Mouse (Mus musculus) gastrocnemius, postnatal 14 days (tissue): ENCODE results near the gene Mon1b. TPM values are rescaled to one million over a fixed set of nuclear protein-coding genes. Genes with fewer than 3 reads are reported as not detected.

Source experiments
- DNase-seq: peaks from one replicate; pipeline ENCODE4 v3.0.0; 2021; ENCODE audit warnings: mixed read lengths
- intact Hi-C: fragments of 180-260 bp; cut with DNase I; formaldehyde crosslinking; loops from one replicate; pipeline ENCODE4 v1.15.1; 2025; ENCODE audit warnings: low total_unique reads
- long read RNA-seq, 2 experiments: library from polyadenylated mRNA; stranded (forward); transcript quantifications; one replicate each; pipeline ENCODE4 v2.0.0; 2021
- total RNA-seq, 2 experiments: library from RNA; stranded (reverse); gene quantifications; 2 replicates each; pipeline ENCODE4 v1.2.3; 2021

Gene Mon1b
- total RNA-seq = 1 to 10 TPM; 3.1 to 3.5 TPM
- long read RNA-seq, experiment 1, full-length matches to known transcripts = 1 of 2 reads
- long read RNA-seq, experiment 1, partial matches to known transcripts = 0 of 2 reads
- long read RNA-seq, experiment 1, other reads (novel, unspliced or antisense) = 1 of 2 reads
- long read RNA-seq, experiment 2, full-length matches to known transcripts = 1 of 3 reads
- long read RNA-seq, experiment 2, partial matches to known transcripts = 0 of 3 reads
- long read RNA-seq, experiment 2, other reads (novel, unspliced or antisense) = 2 of 3 reads

GRCm38 (mm10) chr8:113634670-113635591, at the start of gene Mon1b:
TSS of gene Mon1b (plus strand) at chr8:113635587.
- DNase-seq = peak; percentile 94

GRCm38 (mm10) chr8:113598401-113598800, 37.0 kb upstream of the Mon1b start:
- intact Hi-C loops = no loop called here
- no peak for DNase-seq

More at GRCm38 (mm10) chr8:113634670-113635591, at the start of gene Mon1b:
- intact Hi-C loops = no loop called here

DNA sequence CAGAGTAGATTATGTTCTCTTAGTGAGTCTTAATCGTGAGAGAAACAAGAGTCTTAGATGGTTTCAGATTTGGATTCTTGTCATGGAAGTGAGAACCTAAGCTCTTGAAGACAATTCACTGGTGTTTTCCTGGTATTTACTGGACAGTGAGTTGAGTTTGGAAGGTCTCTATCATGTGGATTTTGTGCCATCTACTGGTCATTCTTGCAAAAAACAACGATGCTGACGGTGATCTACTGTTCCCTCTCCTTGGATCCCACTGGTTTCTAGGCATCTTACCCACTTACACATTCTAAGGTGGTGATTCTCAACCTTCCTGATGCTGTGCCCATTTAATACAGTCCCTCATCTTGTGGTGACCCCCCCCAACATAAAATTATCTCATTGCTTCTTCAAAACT, 2.8 kb upstream of the Mon1b start:
- no peak for DNase-seq
- intact Hi-C loops = no loop called here

- no peak for DNase-seq
- intact Hi-C loops = no loop called here
Observed at GRCm38 (mm10) chr8:113634161-113634560, 1.2 kb upstream of the Mon1b start.

GRCm38 (mm10) chr8:113635592-113636279, 349 bp downstream of the Mon1b start:
- peak; percentile 89 for DNase-seq
- intact Hi-C loops = no loop called here

DNA sequence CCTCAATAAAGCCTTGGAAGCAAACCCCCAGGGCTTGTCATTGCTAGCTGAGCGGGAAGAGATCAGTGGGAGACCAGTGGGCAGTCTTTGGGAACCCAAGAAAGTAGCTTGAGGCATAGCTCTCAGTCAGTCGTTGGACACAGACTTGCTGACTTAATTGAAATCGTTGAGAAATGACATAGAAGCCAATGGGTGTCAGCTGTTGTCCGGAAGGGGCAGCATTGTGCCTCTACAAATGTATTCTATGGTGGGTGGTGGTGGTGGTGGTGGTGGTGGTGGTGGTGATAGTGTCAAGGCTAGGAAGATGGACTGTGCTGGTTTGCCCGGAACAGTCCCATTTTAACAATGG, 867 bp downstream of the Mon1b start:
- no peak for DNase-seq
- intact Hi-C loops = no loop called here

GRCm38 (mm10) chr8:113640357-113640756, 5.0 kb downstream of the Mon1b start:
- intact Hi-C loops = no loop called here
- no peak for DNase-seq

- DNase-seq = no peak
- intact Hi-C loops = no loop called here
Observed at GRCm38 (mm10) chr8:113642926-113643325, 7.5 kb downstream of the Mon1b start, which contains the start of gene Syce1l. TSS of gene Syce1l (plus strand) at chr8:113643213.

DNA sequence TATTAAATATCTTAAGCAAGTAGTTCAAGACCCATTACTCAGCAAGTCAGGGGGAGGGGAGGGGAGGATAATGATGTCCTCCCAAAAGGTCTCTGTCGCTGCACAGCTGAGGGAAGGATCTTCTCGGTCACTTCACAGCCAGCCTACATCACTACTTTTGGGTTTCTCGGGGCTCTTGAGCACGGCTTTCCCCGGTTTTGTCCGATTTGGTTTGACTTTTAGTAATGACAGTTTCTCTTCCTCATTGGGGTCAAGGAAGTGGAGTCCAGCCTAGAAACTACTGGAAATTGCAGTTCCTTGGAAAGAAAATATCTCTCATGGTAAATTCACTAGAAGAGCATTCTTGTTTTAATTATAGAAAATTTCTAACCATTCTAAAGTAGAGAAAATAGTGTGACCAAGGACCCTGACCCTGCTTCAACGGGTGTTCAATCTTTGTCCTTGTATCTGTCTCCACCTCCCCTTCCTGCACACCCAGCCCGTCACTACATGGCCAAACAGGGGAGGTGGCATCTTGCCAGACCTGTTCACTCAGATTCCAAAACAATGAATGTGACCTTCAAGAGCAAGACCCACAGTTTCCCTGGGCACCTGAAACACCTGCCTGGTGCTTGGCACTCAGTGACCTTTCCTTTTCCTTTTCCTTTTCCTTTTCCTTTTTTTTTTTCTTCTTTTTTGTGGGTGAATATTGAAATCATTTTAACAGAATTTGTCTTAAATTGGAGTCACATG, 8.3 kb downstream of the Mon1b start:
- intact Hi-C loops = no loop called here
- DNase-seq = no peak

DNA sequence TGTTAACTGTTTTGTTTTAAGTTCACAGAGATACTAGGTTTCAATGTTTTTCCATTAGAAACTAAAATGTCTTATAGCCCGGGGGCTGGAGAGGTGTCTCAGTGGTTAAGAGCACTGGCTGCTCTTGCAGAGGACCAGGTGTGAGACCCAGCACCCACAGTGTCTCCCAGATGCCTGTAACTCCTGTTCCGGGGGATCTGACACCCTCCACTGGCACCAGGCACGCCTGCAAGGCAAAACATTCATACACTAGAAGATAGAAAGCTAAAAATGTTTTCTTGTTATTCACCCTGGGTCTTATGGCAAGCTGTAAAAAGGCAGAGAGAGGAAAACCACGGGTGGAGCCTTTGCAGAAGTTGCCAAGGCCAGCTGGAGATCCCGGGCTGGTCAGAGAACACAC, 9.8 kb downstream of the Mon1b start:
- no peak for DNase-seq
- intact Hi-C loops = no loop called here

DNA sequence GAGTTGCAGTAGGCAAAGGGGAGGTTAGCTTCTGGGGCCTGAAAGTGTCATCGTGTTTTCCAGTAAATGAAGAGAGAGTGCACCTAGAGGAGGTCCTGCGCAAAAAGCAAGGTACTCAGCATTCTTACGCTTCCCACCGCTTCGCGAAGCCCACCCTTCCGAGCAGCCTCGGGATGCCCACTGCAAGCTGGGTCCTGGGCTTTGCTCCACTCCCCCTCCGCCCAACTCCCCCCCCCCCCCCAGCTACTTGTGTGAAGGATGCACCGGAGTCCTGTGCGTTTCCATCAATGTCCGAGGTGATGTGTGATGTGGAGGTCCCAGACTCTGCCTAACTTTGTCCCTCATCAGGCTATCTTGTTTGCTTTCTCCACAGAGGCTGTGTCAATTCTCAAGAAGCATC, 17.1 kb downstream of the Mon1b start:
- no peak for DNase-seq
- intact Hi-C loops = no loop called here

- intact Hi-C loops = no loop called here
Observed at GRCm38 (mm10) chr8:113653151-113653550, 17.8 kb downstream of the Mon1b start.

DNA sequence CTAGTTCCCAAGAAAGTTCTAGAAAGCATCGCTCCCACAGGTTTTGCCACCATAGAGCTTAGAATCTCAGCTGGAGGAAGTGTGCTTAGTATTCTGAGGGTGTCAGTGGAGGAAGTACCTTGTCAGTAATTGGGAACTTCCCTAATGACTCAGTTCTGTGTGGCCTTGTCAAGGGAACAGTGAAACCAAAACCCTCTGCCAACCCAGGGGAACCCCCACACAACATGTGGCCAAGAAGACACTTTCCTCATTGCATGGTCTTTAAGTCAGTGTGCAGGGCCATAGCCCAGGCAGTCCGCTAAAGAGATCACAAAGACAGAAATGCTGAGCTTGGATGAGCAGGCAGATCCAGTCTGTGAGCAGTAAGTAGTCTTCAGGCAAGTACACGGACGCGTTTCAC, 20.8 kb downstream of the Mon1b start:
- intact Hi-C loops = no loop called here
- no peak for DNase-seq

More at GRCm38 (mm10) chr8:113653151-113653550, 17.8 kb downstream of the Mon1b start:
- DNase-seq = no peak

DNA sequence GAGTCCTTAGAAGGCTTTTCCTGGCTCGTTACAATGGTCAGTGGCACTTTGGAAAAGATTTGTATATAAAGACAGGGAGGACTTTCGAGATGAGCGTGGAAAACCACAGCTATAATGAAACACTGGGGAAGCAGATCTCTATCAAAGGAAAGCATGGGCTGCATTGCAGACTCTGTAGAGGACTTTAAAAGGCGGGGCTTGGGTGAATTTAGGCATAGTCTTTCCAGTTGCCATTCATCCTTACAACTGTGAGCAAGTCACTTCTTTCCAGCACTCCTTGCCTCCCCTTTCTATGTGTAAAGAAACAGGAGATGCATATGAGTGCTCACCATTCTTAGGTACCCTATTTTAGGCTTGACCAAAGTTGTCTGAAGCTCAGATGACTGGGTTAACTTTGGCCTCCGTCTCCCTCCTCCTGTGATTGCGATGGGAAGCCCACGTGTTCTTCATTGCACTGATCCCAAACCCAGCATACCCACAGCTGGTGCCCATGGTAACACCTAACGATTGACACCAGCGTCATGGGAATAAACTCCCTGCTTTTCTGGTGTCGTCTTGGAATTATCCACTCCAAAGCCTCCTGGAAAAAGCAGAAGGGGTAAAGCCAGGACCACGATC, 21.4 kb downstream of the Mon1b start:
- no peak for DNase-seq
- intact Hi-C loops = no loop called here

GRCm38 (mm10) chr8:113660128-113660527, 24.7 kb downstream of the Mon1b start:
- intact Hi-C loops = loop anchor here (10.0 kb wide), 2 partner anchors 405 to 705 kb away; no protein-coding TSS in a partner anchor
- no peak for DNase-seq

- intact Hi-C loops = loop anchor here (10.0 kb wide), 2 partner anchors 400 to 700 kb away; no protein-coding TSS in a partner anchor
- DNase-seq = peak; percentile 74
Observed at GRCm38 (mm10) chr8:113664544-113664943, 29.2 kb downstream of the Mon1b start.

- DNase-seq = no peak
- intact Hi-C loops = loop anchor here (10.0 kb wide), 2 partner anchors 400 to 700 kb away; no protein-coding TSS in a partner anchor
Observed at GRCm38 (mm10) chr8:113665036-113665435, 29.6 kb downstream of the Mon1b start.

DNA sequence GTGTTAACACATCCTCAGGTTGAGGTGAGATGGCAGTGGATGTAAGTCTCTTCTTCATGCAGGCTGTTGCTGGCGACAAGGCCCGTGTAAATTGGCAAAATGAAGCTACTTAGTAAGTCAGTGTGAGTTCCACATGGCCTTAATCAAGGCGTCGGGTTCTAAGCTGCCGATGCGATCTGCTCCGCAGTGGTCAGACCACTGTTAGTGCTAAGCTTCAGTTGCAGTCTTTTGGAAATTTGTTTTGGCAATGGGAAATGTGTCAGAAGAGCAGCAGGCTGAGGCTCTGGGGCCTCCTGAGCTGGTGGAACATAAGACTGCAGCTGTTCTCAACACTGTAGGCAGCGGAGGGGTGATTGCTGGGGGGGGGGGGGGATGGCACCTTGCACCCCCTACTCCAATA, 30.6 kb downstream of the Mon1b start:
- intact Hi-C loops = loop anchor here (2.0 to 10.0 kb wide), 3 partner anchors 317 to 699 kb away; no protein-coding TSS in a partner anchor
- no peak for DNase-seq
